Mouse (Mus musculus) large intestine, adult 2 months (tissue): ENCODE data around the gene Cnga1. TPM values are rescaled to one million over a fixed set of nuclear protein-coding genes. Genes with fewer than 3 reads are reported as not detected.
"Not testable (repeated sequence)": the region's sequence is repeated elsewhere in the genome, so short reads cannot be mapped to it uniquely, and the experiment has no call there.

Experiments
- DNase-seq: peaks from one replicate; pipeline ENCODE4 v3.0.0-alpha.2; 2012; ENCODE audit warnings: low read depth, low spot score
- WGBS: fragments of 180-500 bp; shearing (Covaris S2); methylation state at CpG from one replicate; pipeline ENCODE4 v1.1.7; 2018; 5-methylcytosine and 5-hydroxymethylcytosine counted together
- polyA plus RNA-seq: library from polyadenylated mRNA; depleted of rRNA; stranded (reverse); fragments of >200 nt; gene quantifications from 2 replicates; pipeline ENCODE4 v1.2.3, GENCODE M21; 2012

Gene Cnga1
- polyA plus RNA-seq, 1 experiment, result not detected

DNA sequence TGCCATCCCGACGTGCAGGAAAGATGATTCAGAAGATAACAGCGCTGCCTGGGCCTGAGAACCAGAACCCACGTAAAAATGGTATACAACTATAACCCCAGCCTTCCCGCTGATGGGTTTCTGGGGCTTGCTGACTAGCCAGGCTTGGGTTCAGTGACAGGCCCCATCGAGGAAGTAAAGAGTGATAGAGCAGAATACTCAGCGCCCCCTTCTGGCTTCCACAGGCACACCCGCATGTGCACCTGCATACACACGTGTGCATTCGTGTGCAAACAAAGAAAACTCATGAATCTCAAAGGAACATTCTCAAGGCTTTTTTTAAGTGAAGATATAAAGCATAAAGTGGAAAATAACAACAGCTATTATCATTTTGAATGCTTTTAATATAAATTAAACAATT is 2.1 kb upstream of the Cnga1 start:
- 45% methylated on average over 10 of the region's 10 CpGs for WGBS

DNA sequence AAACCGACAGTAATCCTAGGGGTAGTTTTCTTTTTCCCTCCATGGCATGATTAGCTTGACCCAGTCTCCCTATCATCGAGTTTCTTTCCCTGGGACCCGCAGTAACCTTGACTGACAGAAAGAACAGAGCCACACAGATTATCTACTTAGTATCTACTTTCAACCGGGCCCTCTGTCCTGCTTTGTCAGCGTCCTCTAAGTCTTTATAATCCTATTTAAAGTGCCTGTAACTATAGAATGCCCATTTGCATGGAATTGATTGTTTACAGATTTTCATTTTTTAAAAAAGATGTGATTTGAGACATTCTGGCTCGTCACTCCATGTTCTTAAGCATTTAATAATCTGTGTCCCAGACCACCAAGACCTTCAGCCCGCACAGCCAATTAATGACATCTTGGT is 420 bp downstream of the Cnga1 start:
- DNase-seq, result no peak
- 82% methylated on average over 7 of the region's 7 CpGs for WGBS

More for the DNA sequence above, 2.1 kb upstream of the Cnga1 start:
- no peak for DNase-seq

DNA sequence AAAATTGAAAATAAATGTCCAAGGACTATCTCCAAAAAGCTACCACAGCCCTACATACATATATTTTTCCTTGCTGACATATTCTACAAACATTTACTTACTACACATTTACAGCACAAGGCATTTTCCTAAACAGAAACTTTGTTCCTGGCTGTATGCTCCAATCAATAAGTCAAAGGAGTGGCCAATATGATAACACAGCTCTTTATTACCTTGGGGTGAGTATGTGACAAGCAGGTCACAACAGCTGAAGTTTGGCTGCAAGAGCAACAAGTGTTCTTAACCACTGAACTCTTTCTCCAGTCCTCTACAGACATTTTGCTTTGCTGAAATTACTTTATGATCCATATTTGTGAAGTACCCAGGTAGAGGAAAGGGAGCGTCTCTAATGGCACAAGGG is 4.0 kb downstream of the Cnga1 start:
- DNase-seq, result no peak
- 69% methylated on average over 1 of the region's 1 CpGs for WGBS

DNA sequence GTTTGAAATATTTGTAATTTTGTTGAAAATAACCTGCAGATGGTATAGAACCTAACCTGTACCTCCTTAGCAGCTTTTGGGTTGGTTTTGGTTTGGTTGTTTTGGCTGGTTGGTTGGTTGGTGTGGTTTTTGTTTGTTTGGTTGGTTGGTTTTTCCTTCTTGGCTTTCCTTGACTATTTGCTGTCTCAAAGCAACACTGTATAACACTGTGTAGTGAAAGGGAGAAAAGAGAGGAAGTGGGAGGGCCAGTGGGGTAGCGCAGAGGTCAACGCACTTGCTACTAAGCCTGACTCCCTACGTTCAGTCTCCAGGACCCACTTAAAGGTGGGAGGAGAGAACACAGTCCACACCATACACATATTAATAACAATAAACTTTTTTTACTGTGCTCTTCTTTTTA is 7.5 kb downstream of the Cnga1 start:
- no peak for DNase-seq
- 87% methylated on average over 3 of the region's 3 CpGs for WGBS

DNA sequence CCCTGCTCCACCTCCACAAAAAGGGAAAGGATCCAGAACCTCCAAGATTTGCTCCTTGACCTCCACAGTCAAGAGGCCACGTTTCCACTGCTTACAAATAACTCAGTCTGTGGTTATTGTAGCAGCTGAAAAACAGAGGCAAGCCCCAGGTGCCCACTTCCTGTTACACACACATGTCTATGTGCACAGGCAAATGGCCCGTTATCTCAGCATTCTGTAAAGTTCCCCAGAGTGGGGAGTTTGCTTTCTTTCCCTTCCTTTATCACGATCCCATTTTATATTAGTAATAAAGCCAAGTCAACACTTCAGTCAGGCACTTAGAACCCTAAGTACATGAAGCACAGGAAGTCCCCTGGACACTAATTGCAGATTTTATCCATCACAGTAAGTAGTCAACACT is 8.0 kb downstream of the Cnga1 start:
- WGBS, result 17% methylated on average over 3 of the region's 3 CpGs
- no peak for DNase-seq

DNA sequence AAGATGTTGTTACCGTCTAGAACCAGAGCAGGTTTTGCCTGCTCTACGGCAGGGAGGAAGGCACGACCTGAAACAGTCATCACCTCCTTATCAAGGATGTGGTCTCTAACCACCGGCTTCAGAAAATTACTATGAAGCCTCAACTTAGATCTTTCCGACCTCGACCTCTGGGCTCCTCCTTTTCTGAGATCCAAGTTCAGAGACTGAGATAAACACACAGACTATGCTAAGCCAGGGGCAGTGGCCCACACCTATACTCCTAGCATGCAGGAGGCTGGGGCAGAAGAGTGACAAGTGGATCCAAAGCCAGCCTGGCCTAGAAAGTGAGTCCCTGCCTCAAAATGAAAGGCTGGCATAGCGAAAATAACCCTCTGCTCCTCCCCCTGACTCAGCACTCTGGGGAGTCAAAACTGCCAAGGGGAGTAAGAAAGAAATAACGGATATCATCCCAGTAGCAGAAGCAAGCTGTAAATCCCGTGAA is 9.2 kb downstream of the Cnga1 start:
- 81% methylated on average over 9 of the region's 9 CpGs for WGBS
- no peak for DNase-seq

DNA sequence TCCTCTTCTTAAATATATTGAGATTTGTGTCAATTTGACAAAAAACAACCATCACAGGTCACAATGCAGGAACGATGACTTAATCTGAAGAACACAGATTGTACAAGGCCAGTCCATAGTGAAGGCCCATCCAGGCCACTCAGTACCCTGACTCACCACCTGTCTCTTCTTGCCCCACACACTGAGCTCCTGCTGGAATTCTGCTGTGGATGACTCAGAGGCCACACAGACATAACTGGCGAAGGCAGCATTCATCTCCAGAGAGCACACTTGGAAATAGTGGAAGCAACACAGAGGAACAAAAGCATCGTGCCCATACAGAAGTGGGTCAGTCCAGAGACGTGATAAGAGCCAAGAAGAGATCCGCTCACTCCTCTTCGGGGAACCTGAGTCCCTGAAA is 14.0 kb downstream of the Cnga1 start:
- DNase-seq, result no peak
- WGBS, result 91% methylated on average over 6 of the region's 6 CpGs

DNA sequence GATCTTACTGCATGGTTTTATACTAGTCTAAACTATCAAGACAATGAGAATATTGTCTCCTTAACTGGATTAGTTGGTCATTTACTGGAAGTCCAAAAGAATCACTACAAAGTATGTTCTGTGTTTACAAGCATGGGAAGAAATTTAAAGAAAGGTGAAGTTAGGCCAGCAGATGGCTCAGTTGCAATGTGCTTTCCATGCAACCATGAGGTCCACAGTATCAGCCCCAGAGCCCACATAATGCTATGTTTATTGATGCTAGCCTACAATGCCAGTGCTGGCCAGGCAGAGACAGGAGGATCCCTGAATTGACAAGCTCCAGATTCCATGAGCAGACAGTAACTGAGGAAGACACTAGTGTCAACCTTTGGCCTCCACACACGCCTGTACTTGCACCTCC is 23.1 kb downstream of the Cnga1 start:
- no peak for DNase-seq
- 95% methylated on average over 1 of the region's 1 CpGs for WGBS

DNA sequence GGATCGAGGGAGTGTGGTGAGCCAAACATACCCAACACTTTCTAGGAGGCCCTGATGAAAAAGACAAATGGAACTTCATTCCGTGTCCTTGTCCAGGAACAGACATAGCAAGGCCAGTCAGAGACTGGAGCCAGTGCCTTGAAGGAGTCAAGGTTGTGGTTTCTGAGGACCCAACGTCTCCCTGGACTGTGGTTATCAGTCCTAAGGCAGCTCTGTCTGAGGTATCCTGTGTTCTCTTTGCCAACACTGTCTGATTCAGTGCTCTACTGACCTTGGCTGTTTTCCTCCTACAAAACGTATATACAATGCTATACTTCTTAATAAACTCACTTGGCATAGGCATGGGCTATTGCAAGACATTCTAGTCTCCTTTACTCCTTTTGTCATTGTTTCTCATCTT is 26.7 kb downstream of the Cnga1 start:
- no peak for DNase-seq
- 84% methylated on average over 4 of the region's 4 CpGs for WGBS

DNA sequence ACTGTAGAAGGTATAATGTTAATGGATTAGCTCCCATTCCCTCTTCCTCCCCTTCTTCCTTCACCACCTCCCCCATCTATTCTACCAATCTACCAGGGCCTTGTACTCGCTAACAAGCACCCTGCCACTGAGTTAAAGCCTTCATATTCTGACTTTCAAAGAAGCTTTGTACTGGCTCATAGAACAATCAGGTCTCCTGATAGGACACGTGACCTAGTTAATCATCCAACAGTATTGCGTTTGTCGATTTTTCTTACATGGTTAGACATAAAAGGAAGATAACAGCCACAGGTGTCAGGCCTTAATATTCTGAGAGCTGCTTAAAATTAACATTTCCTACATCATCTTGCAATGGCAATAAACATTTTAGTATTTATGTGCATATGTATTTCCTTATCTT is 40.9 kb downstream of the Cnga1 start:
- no peak for DNase-seq
- 34% methylated on average over 4 of the region's 4 CpGs for WGBS

DNA sequence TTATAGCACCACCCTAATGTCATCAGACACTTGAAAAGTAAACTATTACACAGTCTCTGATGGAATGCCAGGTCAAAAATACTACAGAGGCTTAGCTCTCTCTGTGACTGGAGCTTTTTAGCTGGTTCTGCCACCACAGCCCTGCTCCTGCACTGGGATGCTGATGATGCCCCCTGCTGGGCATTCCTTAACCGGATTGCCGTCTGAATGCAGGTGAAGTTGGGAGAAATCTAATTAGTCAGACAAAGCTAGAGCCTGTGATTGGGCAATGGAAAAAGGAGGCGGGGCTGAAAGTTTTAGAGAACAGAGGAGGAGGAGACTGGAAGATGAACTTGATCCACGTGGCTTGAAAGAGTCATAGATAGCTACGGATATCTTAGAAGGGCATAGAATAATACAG is 43.1 kb downstream of the Cnga1 start:
- DNase-seq, result peak; percentile 13
- 15% methylated on average over 5 of the region's 5 CpGs for WGBS

DNA sequence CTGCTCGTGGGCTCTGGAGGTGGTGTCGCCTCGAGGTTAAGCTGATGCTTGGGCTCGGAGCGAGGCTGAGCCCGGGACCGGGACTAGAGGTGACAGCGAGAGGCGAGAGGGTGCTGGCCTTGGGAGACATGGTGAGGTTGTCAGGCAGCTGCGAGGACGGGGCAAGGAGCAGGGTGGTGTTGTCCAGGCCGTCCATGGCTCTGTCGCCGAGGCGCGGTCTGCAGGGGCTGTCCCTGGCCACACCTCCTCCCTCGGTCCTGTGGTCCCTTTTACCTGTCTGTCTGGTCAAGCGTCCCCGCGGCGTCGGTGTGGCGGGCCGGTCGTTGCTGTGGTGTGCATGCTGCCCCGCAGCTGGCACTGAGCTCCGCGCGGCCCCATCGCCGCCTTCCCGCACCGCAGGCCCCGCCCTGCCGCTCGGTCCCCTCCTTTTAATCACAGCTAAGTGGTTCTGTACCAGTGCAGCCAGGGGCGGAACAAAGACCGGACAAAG is 56.8 kb downstream of the Cnga1 start, which contains the start of gene Gm5868:
Gene Gm5868 (minus strand): TSS at position 360 of the 490 bp plus-strand sequence.
- 2% methylated on average over 38 of the region's 38 CpGs for WGBS
- DNase-seq, result no peak

DNA sequence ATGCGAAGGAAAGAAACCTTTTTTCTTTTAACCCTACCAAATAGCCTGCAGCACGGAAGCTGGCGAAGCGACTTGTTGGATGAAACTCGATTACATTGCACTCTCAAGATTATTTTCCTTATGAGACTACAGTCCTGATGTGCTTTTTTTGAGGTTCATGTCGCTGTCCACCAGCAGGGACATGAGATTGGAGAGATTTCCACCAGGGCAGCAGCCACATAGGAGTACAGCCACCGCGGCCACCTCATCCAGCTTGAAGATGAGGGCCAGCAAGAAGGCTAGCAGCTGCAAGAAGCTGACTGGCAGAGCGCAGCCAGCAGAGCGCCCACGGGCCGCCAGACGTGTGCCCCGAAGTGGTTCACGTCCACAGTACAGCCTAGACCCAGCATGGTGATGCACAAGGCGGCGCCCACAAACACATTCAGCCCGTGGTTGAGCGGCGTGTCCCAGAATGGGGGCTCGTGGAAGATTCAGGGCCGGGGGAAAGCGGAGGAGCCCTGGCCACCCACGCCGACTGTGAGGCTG is 57.3 kb downstream of the Cnga1 start:
- 46% methylated on average over 25 of the region's 25 CpGs for WGBS

DNA sequence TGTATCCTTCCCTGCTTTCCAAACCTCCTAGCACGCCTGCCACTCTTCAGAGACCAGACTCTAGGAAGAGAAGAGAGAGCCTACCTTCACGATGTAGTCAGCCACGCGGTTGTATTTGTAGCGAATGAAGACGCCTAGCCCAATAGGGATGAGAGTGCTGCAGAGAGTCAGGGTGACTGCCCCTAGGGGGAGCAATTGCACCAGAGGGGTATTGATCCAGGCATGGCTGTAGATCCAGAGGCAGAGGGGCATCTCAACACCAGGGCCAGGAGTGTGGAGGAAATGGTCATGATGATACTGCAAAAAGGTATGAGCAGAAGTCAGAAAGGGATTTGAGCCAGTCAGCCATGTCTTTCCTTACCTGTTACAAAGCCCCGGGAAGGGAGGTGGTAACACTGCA is 58.0 kb downstream of the Cnga1 start:
- DNase-seq, result not testable (repeated sequence)
- 36% methylated on average over 7 of the region's 7 CpGs for WGBS

More for the DNA sequence above, 57.3 kb downstream of the Cnga1 start:
- not testable (repeated sequence) for DNase-seq

DNA sequence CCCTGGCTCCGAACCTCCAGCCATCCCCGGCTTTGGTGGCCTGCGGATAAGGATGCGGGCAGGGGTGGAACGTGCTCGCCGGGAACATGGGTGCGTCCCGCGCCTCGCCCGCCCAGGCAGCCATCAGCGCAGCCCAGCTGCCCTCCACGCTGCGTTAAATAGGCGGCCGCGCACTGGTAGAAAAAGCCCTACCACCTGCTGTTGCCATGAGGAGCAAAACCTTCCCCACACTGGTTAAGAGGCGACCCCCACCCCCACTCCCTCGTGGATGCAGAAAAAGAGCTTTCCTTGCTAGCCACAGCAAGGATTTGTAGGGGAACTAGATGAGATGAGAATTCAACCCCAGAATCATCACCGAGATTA is 63.1 kb downstream of the Cnga1 start, which contains the start of gene Zar1:
Gene Zar1 (minus strand): TSS at position 285 of the 363 bp plus-strand sequence.
- not testable (repeated sequence) for DNase-seq
- WGBS, result 13% methylated on average over 20 of the region's 21 CpGs

DNA sequence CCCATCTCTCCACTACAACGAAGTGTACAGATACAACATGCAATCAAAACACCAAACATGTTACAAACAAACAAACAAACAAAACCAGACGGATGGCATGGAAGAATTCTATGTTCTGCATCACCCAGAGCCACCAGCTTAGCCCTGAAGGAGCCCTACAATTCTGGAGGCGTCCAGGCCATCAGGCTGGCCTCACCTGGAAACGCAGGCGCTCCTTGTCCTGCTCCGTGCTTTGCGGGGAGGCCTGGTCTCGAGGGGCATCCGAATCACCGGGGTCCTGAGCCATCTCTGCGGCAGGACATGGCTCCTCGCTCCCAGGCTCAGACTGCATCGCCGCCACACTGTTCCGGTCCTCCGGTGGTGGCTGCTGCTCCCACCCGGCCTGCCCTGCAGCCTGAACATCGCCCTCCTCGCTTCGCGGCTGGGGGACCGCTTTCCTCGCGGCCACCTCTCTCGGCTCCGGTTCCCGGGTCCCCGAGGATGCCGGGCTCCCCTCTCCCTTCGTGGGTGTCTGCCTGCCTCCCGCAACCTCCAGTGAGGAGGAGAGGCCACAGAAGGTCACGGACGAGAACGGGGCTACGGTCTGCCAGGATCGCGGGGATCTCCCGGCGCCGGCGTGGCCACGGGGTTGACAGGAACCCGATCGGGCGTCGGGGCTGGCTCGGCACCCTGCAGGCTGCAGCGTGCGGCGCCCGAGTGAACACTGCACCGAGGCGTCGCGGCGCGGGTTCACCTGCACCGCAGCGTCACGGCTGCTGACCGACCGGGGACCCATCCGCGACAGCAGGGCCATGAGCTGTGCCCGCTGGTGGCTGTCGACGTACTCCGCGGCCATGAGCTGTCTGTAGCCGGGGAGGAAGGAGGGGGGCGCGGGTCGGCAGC is 63.7 kb downstream of the Cnga1 start:
- 6% methylated on average over 69 of the region's 73 CpGs for WGBS
- not testable (repeated sequence) for DNase-seq

DNA sequence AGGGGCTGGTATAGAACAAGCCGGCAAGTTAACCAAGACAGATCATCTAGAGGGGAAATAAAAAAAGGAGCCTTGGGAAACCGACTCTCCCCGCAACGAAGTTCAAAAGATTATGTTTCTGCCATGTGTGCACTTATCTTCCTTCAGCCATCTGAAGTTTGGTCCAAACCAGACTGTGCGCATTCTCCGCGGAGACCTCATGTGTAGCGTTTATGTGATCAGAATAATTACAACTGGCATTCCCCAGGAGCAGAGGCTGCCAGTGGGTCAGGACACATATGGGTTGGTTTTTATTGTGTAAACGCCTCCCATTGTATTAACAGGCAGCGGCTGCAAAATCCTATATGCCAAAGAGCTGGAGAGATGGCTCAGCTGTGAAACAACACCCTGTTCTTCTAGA is 64.5 kb downstream of the Cnga1 start:
- WGBS, result 63% methylated on average over 10 of the region's 10 CpGs
- not testable (repeated sequence) for DNase-seq

DNA sequence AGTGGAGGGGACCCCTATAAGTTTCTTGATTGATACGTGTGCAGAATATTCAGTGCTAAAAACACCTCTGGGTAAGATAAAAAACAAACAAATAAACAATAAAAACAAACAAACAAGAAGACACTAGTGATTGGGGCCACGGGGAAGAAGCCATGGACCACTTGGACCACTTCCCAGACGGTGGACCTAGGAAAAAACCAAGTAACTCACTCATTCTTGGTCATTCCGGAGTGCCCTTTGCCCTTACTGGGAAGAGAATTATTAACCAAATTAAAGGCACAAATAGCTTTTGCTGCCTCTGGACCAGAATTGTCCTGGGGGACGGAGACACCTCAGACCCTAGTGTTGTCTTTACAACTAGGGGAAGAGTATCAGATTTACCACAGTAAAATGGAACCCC is 78.5 kb downstream of the Cnga1 start:
- 73% methylated on average over 5 of the region's 5 CpGs for WGBS
- DNase-seq, result no peak

DNA sequence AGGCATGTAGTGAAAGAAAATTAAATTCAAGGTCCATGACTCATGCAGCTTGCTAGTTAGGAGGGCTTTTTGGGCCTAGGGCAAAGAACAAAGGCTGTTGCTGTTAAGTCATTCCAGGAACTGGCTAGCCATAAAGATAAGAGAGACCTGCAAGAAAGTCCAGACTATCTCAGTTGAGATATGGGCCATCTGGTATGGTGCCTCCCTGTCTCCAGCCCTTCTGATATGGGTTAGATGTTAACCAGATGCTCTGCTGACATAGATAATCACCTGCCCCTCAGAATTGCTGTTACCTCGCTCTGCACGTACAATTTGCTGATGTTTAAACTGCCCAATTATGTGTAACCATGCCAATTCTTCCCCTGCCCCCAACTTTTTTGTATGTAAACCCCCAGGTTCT is 80.9 kb downstream of the Cnga1 start:
- WGBS, result 68% methylated on average over 2 of the region's 2 CpGs
- not testable (repeated sequence) for DNase-seq

DNA sequence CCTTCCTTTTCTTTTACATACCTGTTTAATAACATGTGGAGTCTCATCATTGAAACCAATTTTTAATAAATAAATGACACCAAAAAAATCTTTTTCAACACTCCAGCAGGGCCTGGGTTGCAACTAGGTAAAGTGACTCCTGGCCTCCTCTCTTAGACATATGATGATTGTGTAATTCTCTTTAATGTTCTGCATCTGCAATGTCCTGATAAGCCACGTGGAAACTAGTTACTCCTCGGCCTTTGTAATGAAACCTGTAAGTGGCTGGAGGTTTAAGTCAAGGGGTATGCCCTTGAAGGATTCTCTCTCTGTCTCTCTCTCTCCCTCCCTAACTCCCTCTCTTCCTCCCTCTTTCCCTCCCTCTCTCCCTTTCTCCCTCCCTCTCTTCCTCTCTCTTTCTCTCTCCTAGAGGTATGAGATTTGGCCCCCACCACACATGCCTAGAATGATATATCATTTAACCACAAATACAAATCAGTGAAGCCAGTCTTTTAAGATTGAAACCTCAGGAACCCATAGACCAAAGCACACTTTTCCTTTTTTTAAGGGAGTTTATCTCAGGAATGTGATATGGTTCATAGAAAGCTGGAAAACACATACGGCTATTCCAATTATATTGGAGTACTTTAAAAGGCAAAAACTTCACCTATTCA is 83.0 kb downstream of the Cnga1 start:
- 76% methylated on average over 3 of the region's 3 CpGs for WGBS
- DNase-seq, result no peak
